Mouse (Mus musculus): ENCODE measurements around the gene Calcoco2. TPM values are rescaled to one million over a fixed set of nuclear protein-coding genes. Genes with fewer than 3 reads are reported as not detected.

Calcoco2 gene
- polyA plus RNA-seq (2012) = not detected in 2 replicates

- TF ChIP-seq GATA1 (IDR thresholded peaks at IDR 0.05; ENCODE audit: low read length) = no peak
Observed at GRCm38 (mm10) chr11:96111751-96112150, at the start of gene Calcoco2. Calcoco2 (minus strand) TSS chr11:96111964.

- TF ChIP-seq GATA1 (IDR thresholded peaks at IDR 0.05; ENCODE audit: low read length) = no peak
Observed at GRCm38 (mm10) chr11:96147471-96147870, 35.7 kb upstream of the Calcoco2 start.

GRCm38 (mm10) chr11:96145622-96146270 lies 34.0 kb upstream of the Calcoco2 start:
- TF ChIP-seq GATA1 (IDR thresholded peaks at IDR 0.05; ENCODE audit: low read length) = no peak

GRCm38 (mm10) chr11:96143766-96144165 lies 32.0 kb upstream of the Calcoco2 start:
- no peak for TF ChIP-seq GATA1 (IDR thresholded peaks at IDR 0.05; ENCODE audit: low read length)

- no peak for TF ChIP-seq GATA1 (IDR thresholded peaks at IDR 0.05; ENCODE audit: low read length)
Observed at GRCm38 (mm10) chr11:96140726-96141175, 29.0 kb upstream of the Calcoco2 start.

GRCm38 (mm10) chr11:96135847-96136246 lies 24.1 kb upstream of the Calcoco2 start:
- TF ChIP-seq GATA1 (IDR thresholded peaks at IDR 0.05; ENCODE audit: low read length) = no peak

GRCm38 (mm10) chr11:96133239-96133865 lies 21.6 kb upstream of the Calcoco2 start, which contains the start of gene Ttll6:
Ttll6 (plus strand) TSS chr11:96133786.
- no peak for TF ChIP-seq GATA1 (IDR thresholded peaks at IDR 0.05; ENCODE audit: low read length)

GRCm38 (mm10) chr11:96130606-96131005 lies 18.8 kb upstream of the Calcoco2 start:
- no peak for TF ChIP-seq GATA1 (IDR thresholded peaks at IDR 0.05; ENCODE audit: low read length)

- TF ChIP-seq GATA1 (IDR thresholded peaks at IDR 0.05; ENCODE audit: low read length) = no peak
Observed at GRCm38 (mm10) chr11:96124052-96124914, 12.5 kb upstream of the Calcoco2 start.

GRCm38 (mm10) chr11:96119401-96119800 lies 7.6 kb upstream of the Calcoco2 start:
- TF ChIP-seq GATA1 (IDR thresholded peaks at IDR 0.05; ENCODE audit: low read length) = no peak

GRCm38 (mm10) chr11:96116116-96116515 lies 4.4 kb upstream of the Calcoco2 start:
- no peak for TF ChIP-seq GATA1 (IDR thresholded peaks at IDR 0.05; ENCODE audit: low read length)

- TF ChIP-seq GATA1 (IDR thresholded peaks at IDR 0.05; ENCODE audit: low read length) = no peak
Observed at GRCm38 (mm10) chr11:96115416-96115815, 3.7 kb upstream of the Calcoco2 start.

- TF ChIP-seq GATA1 (IDR thresholded peaks at IDR 0.05; ENCODE audit: low read length) = no peak
Observed at GRCm38 (mm10) chr11:96114077-96114476, 2.3 kb upstream of the Calcoco2 start.

- TF ChIP-seq GATA1 (IDR thresholded peaks at IDR 0.05; ENCODE audit: low read length) = no peak
Observed at GRCm38 (mm10) chr11:96108376-96108775, 3.4 kb downstream of the Calcoco2 start.

GRCm38 (mm10) chr11:96093361-96093760 lies 18.4 kb downstream of the Calcoco2 start:
- no peak for TF ChIP-seq GATA1 (IDR thresholded peaks at IDR 0.05; ENCODE audit: low read length)

All from G1E-ER4 (cell line).